Mouse (Mus musculus) midbrain, embryonic 16.5 days (tissue): ENCODE data around the gene Pparg. TPM values are rescaled to one million over a fixed set of nuclear protein-coding genes. Genes with fewer than 3 reads are reported as not detected.

Experiments used
- polyA plus RNA-seq: library from polyadenylated mRNA; unstranded; fragments of >200 nt; fragmentation: Nextera tagmentation; extraction: Ambion mirVana; gene quantifications from 2 replicates; pipeline ENCODE4 v1.2.1, GENCODE M21; 2015

Pparg gene
- polyA plus RNA-seq, 1 experiment from 2014 or later: 0.39 TPM

Other genes with a start within 250 kb of the Pparg start
- gene Syn2, start 226.0 kb upstream of the Pparg start, polyA plus RNA-seq: 45.1 and 59.3 TPM in 2 replicates
- gene Gm17482, start 133.6 kb upstream of the Pparg start, polyA plus RNA-seq: not detected in 2 replicates
- 11.9 and 17.3 TPM in 2 replicates for gene Timp4, start 108.7 kb upstream of the Pparg start, polyA plus RNA-seq
- gene Tsen2, start 183.7 kb downstream of the Pparg start, polyA plus RNA-seq: 34.2 and 36.5 TPM in 2 replicates
- 0.46 and 0.48 TPM in 2 replicates for gene Mkrn2os, start 231.6 kb downstream of the Pparg start, polyA plus RNA-seq
- gene Mkrn2, start 241.0 kb downstream of the Pparg start, polyA plus RNA-seq: 31.9 and 35.9 TPM in 2 replicates